Mouse (Mus musculus) lung, postnatal 0 days (tissue): ENCODE measurements around the gene Ptpn1.

ENCODE experiments used
- CTCF ChIP-seq: IDR thresholded peaks from 2 replicates; pipeline ENCODE4 v1.5.1; 2016; ENCODE audit warnings: antibody characterized with exemption, mild to moderate bottlenecking
- EP300 ChIP-seq: IDR thresholded peaks from 2 replicates; pipeline ENCODE4 v1.6.1; 2016; ENCODE audit warnings: antibody characterized with exemption, mild to moderate bottlenecking, control low read depth

GRCm38 (mm10) chr2:167903242-167903952 lies 28.5 kb upstream of the Ptpn1 start:
- no peak for TF ChIP-seq CTCF
- 0 out of 2 replicates have a peak, but pooled peaks have one; percentile 15 for TF ChIP-seq EP300
